Mouse (Mus musculus) heart, postnatal 0 days (tissue): Measurements from ENCODE around the gene Gm5640. TPM values are rescaled to one million over a fixed set of nuclear protein-coding genes. Genes with fewer than 3 reads are reported as not detected.
"Not testable (repeated sequence)": the region's sequence is repeated elsewhere in the genome, so short reads cannot be mapped to it uniquely, and the experiment has no call there.

Experiments used
- ATAC-seq: fragments of 200-750 bp; cut with Nextera tagmentation; 2 replicates; pipeline ENCODE4 v1.8.0; 2017; ENCODE audit warnings: low read depth, moderate number of reproducible peaks, moderate library complexity; ENCODE audit not compliant: insufficient read depth
- DNase-seq: peaks from one replicate; pipeline ENCODE4 v3.0.0-alpha.2; 2016; ENCODE audit warnings: low spot score
- H3K27ac ChIP-seq: fragments of 300-500 bp; sonication (generic); 2 replicates; pipeline ENCODE4 v1.5.1; 2014; ENCODE audit warnings: low read depth, mild to moderate bottlenecking
- H3K27me3 ChIP-seq: fragments of 300-500 bp; sonication (generic); 2 replicates; pipeline ENCODE4 v1.6.1; 2014; ENCODE audit warnings: low read length, mixed read lengths; ENCODE audit not compliant: control insufficient read depth, insufficient read depth
- H3K36me3 ChIP-seq: fragments of 300-500 bp; sonication (generic); replicated peaks from 2 replicates; pipeline ENCODE4 v1.6.1; 2014; ENCODE audit warnings: low read length, mixed read lengths; ENCODE audit not compliant: control insufficient read depth, insufficient read depth
- H3K4me1 ChIP-seq: fragments of 300-500 bp; sonication (generic); 2 replicates; pipeline ENCODE4 v1.6.1; 2014; ENCODE audit warnings: antibody characterized with exemption; ENCODE audit not compliant: control insufficient read depth, insufficient read depth
- H3K4me2 ChIP-seq: fragments of 300-500 bp; sonication (generic); 2 replicates; pipeline ENCODE4 v1.6.1; 2014; ENCODE audit warnings: low read depth, mild to moderate bottlenecking, low read length, moderate library complexity
- H3K4me3 ChIP-seq: fragments of 300-500 bp; sonication (generic); 2 replicates; pipeline ENCODE4 v1.5.1; 2014; ENCODE audit warnings: low read depth, low read length
- H3K9ac ChIP-seq: fragments of 300-500 bp; sonication (generic); replicated peaks from 2 replicates; pipeline ENCODE4 v1.6.1; 2014; ENCODE audit warnings: low read depth, low read length, mixed read lengths
- H3K9me3 ChIP-seq: fragments of 300-500 bp; sonication (generic); replicated peaks from 2 replicates; pipeline ENCODE4 v1.6.1; 2016; ENCODE audit warnings: low read length; ENCODE audit not compliant: control insufficient read depth
- CTCF ChIP-seq: IDR thresholded peaks from 2 replicates; pipeline ENCODE4 v1.5.1; 2016; ENCODE audit warnings: antibody characterized with exemption, control low read depth, low read depth
- EP300 ChIP-seq: IDR thresholded peaks from 2 replicates; pipeline ENCODE4 v1.6.1; 2016; ENCODE audit warnings: antibody characterized with exemption, low read depth
- WGBS: fragments of 180-500 bp; shearing (Covaris S2); extraction: QIAGEN DNeasy Blood & Tissue Kit; methylation state at CpG from one replicate; pipeline ENCODE4 v1.1.7; 2014; 5-methylcytosine and 5-hydroxymethylcytosine counted together
- polyA plus RNA-seq: library from polyadenylated mRNA; unstranded; fragments of >200 nt; fragmentation: Nextera tagmentation; extraction: Ambion mirVana; gene quantifications from 2 replicates; pipeline ENCODE4 v1.2.1, GENCODE M21; 2015
- total RNA-seq: library from RNA; depleted of rRNA; stranded (reverse); fragments of >200 nt; gene quantifications from 2 replicates; pipeline ENCODE4 v1.2.3, GENCODE M21; 2014; ENCODE audit warnings: low replicate concordance; rRNA removed

Gene Gm5640
- not detected in 2 replicates for total RNA-seq
- 0.32 and 0.37 TPM in 2 replicates for polyA plus RNA-seq

DNA sequence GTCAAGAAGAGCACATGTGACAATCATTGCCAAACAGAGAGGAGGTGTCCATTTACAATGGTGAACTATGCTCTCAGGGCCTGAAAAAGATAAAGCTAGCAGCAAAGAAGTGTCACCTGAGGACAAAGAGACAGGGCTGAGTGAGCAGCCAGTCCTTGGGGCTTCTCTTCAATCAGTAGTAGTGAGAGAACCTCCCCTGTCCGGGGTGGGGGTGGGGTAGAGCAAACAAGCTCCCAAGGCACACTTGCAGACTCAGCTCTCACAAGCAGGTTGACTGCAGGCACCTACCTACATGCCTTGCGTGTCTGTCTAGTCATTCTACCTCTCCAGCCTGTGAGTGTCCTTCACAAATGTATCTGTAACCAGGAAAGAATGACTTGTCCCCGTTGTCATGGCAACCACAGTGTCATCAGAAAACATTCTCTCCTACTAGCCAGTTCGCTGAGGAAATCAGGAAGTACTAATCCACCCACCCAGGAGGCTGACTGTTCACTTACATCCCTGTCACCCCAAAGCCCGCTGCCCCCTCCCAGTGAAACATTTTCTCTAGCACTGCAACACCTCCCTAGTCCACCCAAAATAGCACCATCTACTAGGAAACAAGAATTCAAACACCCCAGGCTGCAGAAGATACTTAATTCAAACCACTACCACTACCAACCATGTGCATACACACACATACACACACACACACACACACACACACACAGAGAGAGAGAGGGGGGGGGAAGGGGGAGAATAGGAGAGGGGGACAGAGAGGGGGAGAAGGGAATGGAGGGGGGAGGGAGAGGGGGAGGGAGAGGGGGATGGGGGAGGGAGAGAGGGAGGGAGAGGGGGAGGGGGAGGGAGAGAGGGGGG is at the start of gene Gm5640:
Gm5640 (minus strand) TSS at position 170 of the 858 bp plus-strand sequence.
- not testable (repeated sequence) for H3K4me3 ChIP-seq, H3K27me3 ChIP-seq, H3K27ac ChIP-seq, H3K36me3 ChIP-seq, DNase-seq, H3K9me3 ChIP-seq, H3K9ac ChIP-seq, H3K4me1 ChIP-seq, H3K4me2 ChIP-seq
- 55% methylated on average over 2 of the region's 5 CpGs for whole genome bisulfite sequencing
- peak; percentile 17; the same call in 1 of the 2 replicates for ATAC-seq

- H3K4me1 ChIP-seq, H3K27ac ChIP-seq, H3K9me3 ChIP-seq, DNase-seq, H3K27me3 ChIP-seq, H3K4me2 ChIP-seq, H3K4me3 ChIP-seq, H3K9ac ChIP-seq, H3K36me3 ChIP-seq, ATAC-seq: not testable (repeated sequence)
- no CpG with 5 or more reads among the region's 1 CpGs for WGBS
These were observed 958 bp upstream of the Gm5640 start for GRCm38 (mm10) chrX:74646393-74646792.

DNA sequence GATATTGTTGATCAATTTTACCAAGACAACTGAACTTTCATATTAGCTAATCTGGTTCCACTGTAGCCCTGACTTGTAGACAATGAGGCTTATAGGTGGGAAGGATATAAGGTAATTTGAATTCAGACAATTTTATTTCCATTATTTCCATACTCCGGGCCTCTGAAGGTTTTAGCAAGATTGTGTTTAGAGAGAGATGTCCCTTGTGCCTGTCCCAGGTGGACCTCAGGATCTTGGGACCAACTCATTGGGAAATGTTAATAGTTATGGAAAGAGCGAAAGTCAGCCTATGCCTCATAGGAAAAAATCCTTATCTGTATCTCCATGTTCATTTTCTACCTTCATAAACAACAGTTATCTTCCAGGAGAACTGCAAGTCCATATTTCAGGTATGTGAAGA is 53.1 kb downstream of the Gm5640 start, which contains the start of gene Olfr1325:
Olfr1325 (plus strand) TSS at position 301 of the 400 bp plus-strand sequence.
- Histone ChIP-seq H3K4me3 (no peak within 1 kb of the TSS), H3K9ac (no peak within 1 kb of the TSS), H3K27me3 (no peaks in the 10 kb centered on the region), H3K4me1 (no peaks in the 10 kb centered on the region), H3K36me3 (no peaks in the 10 kb centered on the region), H3K4me2 (no peak within 1 kb of the TSS), H3K27ac (no peak within 1 kb of the TSS), H3K9me3 (no peaks in the 10 kb centered on the region)
- TF ChIP-seq EP300: no peak
- TF ChIP-seq CTCF: no peak
- ATAC-seq (no peak), DNase-seq (no peak)
- 72% methylated on average over 2 of the region's 2 CpGs for WGBS

Other genes with a start within 250 kb of the Gm5640 start
- gene G6pdx, start 216.4 kb downstream of the Gm5640 start, total RNA-seq: 11.0 and 13.8 TPM in 2 replicates
- 8.0 and 8.5 TPM in 2 replicates for gene G6pdx, start 216.4 kb downstream of the Gm5640 start, polyA plus RNA-seq
- not detected in 2 replicates for gene Gm6880, start 164.2 kb downstream of the Gm5640 start, total RNA-seq
- not detected in 2 replicates for gene Gm6880, start 164.2 kb downstream of the Gm5640 start, polyA plus RNA-seq
- gene Olfr1326-ps1, start 70.7 kb downstream of the Gm5640 start, total RNA-seq: not detected in 2 replicates
- not detected in 2 replicates for gene Olfr1326-ps1, start 70.7 kb downstream of the Gm5640 start, polyA plus RNA-seq
- not detected in 2 replicates for gene Olfr1325, start 53.0 kb downstream of the Gm5640 start, total RNA-seq
- not detected in 2 replicates for gene Olfr1325, start 53.0 kb downstream of the Gm5640 start, polyA plus RNA-seq
- not detected in 2 replicates for gene Gm6890, start 95.3 kb upstream of the Gm5640 start, total RNA-seq
- not detected in 2 replicates for gene Gm6890, start 95.3 kb upstream of the Gm5640 start, polyA plus RNA-seq
- not detected in 2 replicates for gene Gm5936, start 191.6 kb upstream of the Gm5640 start, total RNA-seq
- gene Gm5936, start 191.6 kb upstream of the Gm5640 start, polyA plus RNA-seq: 0.10 TPM in 1 of 2 replicates, not detected in the other